Mouse (Mus musculus) erythroblast, adult 5-6 weeks (primary cell): Measurements from ENCODE around the gene Brd2. TPM values are rescaled to one million over a fixed set of nuclear protein-coding genes. Genes with fewer than 3 reads are reported as not detected.

Experiments
- ATAC-seq: replicated peaks from 2 replicates; pipeline ENCODE4 v1.8.0; 2016; ENCODE audit warnings: moderate number of reproducible peaks, mild to moderate bottlenecking, moderate TSS enrichment, inconsistent platforms; ENCODE audit not compliant: poor library complexity, low FRiP score, severe bottlenecking
- total RNA-seq, 2 experiments: library from RNA; stranded (forward) in 1 of 2; stranded (reverse) in 1 of 2; fragments of 150-400 nt in 1 of 2; fragments of 200-764, 138-1000 nt in 1 of 2; gene quantifications; 2 replicates each; pipeline versions ENCODE4 v1.2.3 to v1.2.4; 2015 to 2017; ENCODE audit warnings: low replicate concordance in 2 of 2

The Brd2 gene
- total RNA-seq, 2 experiments from 2014 or later = 36.1 to 135 TPM

DNA sequence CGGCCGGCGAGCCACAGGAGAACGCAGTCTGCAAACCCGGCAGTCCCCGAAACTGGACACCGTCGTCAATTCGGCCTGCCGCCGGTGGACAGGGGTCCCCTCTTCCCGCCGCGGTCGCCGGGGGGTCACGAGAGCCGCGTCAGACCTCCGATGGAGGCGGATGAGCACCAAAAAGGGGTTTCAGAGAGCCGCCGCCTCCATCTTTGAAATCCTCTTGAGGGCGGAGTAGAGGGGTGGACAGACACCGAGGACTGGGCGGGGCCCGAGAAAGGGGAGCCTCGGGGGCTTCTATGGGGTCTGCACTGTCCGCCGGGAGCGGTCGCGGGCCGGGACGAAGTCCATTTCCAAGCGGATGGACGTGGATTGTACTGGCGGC, 3.6 kb downstream of the Brd2 start:
- peak; percentile 25 for ATAC-seq

DNA sequence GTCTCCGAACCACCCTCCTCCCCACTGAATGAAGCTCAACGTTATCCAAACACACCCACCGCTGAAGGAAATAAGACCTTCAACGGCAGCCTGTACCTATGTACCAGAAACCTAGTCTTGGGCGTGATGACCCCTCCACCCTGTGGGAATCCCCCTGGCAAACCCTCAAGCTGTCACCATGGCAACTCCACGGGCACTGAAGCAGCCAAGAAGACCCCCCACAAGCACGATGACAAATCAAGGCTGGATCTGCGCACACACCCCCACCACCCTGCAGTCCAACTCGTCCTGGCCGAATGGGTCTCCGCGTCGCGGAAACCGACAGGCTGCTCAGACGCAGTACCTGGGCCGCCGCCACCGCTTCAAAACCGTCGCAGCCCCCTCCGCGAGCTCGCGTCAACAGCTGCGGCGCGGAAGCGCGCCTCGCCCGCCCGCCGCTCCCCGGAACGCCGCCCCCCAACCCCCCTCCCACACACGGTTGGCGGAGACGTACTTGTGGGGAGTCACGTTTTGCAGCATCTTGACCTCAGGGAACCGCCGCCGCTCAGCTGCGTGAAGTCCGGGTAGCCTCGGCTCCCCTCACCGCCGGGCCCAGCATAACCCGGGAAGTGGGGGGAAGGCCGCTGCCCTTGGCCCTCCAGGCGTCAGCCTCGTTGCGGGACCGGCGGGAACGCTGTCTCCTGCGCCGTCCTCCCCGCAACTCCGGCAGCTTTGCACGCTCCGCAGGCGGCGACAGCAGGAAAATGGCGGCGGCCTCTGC, 4.1 kb downstream of the Brd2 start:
- no peak for ATAC-seq

DNA sequence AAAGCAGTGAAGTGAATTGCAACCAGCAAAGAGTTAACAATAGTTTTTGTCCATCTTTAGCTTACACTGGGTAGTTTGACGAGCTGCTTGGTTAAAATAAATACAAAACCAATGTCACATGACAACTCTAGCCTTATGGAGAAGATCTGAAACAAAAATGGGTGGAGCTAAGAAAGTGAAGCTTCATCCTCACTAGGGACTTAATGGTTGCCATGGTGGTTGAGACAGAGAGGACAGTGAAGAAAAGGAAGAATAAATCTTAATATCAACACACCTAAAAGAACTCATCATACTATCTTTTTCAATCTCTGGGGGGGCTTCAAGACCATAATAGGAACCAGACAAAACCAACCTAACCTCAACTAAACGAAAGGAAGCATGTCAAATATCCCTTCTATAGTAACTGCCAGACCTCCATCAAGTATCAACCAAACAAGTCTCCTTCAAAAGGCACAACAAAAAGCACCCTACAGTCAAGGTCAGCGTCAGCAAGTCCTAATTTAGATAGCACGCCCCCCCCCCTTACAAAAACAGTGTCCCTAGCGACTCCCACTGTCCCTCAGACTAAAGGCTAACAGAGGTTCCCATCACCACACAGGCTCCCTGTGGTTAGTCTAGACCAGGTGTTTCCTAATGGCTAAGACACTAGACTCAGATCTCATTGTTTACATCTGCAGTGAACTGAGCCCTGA, 4.9 kb downstream of the Brd2 start:
- ATAC-seq = 0 out of 2 replicates have a peak, but pooled peaks have one; percentile 38

DNA sequence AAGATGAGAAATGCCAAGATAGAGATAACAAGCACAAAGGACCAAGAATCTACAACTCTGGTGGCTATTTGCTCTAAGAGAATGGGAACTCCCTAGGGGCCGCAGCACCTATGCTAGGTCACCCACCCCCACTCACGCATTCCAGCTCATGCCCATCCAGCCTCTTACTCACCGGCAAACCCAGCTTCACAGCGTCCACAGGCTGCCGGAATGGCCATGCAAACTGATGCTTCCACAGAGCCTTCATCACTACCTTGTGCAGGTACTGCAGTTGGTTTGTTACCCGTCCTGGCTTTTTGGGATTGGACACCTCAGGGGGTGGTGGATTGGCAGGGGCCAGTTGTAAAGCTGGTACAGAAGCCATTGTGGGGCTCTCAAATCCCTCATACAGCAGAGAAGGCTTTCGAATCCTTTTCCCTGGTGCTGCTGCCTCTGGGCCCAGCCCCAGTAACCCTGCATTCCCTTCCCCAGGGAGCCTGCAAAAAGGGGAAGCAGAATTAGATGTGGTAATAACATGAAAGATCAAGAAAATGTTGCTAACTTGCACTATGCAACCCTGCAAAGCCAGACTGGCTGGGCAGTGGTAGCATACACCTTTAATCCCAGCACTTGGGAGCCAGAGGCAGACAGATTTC, 5.6 kb downstream of the Brd2 start:
- ATAC-seq = no peak

DNA sequence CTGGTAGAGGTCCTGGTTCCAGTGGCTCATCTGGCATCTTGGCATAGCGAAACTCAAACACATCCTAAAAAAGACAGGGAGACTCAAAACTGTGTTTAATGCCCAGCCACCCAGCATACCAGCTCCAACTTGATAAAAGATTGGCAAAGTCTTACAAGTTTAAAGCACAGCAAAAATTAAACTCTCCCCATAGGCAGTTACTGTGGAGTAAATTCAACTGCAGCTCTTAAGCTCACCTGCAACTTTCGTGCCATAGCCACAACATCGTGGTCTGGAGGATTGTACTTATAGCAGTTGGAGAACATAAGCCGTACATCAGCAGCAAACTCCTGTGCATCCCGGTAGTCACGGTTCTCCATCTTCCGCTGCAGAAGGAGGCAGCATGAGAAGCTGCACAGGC, 8.3 kb downstream of the Brd2 start:
- ATAC-seq = no peak

DNA sequence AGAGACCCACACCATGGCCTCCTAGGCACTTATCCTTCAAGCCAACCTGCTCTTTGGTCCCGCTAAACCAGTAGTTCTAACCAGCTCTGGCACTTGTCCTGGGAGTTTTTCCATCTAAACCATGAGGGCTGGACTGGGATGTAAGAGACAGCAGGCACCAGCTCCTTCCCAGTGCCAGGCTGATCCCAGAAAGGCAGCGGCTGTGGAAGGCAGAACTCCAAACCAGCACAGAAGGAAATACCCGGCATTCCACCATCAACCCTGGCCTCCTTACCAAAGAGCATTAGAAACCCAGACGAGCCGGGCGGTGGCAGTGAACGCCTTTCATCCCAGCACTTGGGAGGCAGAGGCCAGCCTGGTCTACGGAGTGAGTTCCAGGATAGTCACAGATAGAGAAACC, 12.1 kb downstream of the Brd2 start:
- ATAC-seq = no peak

DNA sequence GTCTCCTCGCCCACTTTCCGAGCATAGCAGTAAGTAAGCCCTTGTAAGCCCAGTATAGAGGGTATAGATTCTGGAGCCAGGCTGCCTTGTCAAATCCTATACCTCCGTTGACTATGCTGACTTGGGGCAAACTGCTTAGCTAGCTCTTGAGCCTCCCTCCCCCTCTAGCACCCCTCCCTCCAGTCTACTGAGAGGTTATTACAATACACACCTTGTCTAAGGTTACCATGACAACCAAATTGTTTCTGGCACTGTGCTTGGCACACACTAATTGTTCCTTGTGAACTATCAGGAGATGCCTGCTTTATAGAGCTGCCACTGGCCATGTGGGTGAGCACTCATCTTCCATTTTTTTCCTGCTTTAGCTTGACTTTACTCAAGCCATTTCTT, 12.6 kb downstream of the Brd2 start:
- ATAC-seq = no peak

DNA sequence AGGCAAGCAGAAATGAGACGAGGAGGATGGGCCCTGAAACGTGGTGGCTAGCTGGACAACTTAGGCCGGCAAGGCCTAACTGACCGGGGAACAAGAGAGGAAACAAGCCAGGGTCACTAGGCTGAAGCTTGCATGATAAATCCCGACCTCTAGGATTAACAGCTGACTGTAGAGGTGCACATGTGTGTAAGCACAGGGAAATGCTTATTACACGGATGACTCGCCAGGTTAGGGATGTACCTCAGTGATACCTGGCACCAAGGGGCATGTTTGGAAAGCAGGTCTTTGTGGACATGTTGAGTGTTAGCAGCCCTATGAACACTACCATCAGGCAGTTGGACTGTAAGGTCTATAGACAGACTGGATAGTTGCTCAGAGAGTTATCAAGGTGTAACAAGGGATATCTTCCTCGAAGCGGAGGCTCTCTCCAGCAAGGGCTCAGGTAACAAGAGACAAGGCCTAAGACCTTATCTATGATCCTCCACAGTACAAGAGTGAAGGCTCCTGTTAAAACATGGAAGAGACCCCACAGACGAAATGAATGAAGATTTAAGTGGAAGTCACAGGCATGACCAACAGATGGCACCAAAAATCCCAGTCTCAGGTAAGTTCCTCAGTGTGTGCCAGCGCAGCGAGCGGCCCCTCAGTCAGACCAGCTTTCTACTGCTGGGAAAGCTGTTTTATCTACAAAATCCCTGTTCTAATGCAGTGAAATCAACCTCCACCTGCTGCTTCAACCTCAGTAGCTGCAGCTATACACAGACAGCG, 13.2 kb downstream of the Brd2 start:
- peak; percentile 30; the same call in 1 of the 2 replicates for ATAC-seq

DNA sequence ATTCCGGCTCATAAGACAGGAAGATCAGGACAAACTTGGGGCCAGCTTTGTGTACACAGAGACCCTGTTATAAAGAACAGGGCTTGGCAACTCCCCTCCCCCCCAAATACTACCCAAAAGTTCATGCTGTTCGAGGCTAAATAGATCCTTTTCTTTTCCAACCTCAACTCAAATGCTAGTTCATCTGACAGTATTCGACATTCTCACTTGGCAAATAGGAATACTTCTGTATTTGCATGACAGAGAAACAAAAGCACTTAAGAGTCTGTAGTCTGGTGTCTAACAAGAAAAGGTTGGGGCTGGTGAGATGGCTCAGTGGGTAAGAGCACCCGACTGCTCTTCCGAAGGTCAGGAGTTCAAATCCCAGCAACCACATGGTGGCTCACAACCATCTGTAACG, 14.0 kb downstream of the Brd2 start:
- no peak for ATAC-seq

DNA sequence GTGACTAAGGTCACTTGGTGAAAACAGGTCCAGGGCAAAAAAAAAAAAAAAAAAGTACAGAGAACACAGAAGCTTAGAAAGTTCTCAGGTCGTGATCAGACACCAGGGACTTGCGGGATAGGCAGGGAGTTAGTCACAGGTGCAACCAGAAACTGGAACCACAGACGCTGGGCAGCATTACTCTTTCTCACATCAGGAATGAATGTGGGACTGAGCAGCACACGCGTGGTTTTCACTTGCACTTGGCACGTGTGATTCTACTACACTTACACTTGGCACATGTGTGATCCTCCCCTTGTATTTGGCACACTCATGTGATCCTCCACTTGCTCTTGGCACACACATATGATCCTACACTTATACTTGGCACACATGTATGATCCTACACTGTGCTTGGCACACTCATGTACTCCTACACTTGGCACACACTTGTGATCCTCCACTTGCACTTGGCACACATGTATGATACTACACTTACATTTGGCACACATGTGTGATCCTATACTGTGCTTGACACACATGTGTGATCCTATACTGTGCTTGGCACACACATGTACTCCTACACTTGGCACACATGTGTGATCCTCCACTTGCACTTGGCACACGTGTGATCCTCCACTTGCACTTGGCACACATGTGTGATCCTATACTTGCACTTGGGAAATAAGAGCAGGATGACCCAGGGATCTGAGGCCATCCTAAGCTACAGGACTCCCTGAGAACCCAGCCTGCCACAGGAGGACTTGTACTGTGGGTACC, 15.1 kb downstream of the Brd2 start:
- no peak for ATAC-seq

DNA sequence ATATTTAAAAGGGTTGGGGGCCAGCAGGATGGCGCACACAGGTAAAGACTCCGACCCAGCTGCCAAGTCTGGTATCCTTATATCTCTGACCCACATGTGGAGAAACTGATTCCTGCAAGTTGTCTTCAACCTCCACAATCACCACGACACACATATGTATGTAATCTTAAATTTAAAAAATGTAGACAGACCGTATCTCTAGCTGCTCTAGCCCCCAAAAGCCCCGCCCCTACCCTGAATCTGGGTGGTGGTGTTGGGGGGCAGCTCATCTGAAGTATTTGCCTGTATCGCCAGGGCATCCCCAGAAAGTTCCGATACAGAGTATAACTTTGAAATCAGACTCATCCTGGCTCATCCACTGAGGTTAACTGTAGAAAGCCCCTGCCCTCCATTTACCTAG, 15.9 kb downstream of the Brd2 start:
- no peak for ATAC-seq

DNA sequence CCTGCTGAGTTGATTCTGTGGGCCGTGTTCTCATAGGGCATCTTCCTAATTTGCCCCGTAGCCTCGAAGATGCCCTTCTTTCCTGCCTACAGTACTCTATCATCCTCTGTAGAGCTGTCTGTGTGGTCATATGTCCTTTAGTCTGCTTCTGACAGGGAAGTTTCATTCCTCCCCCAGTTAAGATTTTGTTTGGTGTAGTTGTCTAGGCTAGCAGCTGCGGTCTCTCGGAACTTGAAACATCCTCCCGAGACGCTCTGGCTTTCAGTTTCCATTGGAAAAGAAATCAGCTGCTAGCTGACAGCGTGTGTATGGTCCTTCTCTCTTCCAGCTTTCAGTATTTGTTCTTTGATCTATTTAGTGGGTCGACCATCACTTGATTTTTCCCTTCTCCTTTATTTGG, 17.6 kb downstream of the Brd2 start:
- no peak for ATAC-seq

DNA sequence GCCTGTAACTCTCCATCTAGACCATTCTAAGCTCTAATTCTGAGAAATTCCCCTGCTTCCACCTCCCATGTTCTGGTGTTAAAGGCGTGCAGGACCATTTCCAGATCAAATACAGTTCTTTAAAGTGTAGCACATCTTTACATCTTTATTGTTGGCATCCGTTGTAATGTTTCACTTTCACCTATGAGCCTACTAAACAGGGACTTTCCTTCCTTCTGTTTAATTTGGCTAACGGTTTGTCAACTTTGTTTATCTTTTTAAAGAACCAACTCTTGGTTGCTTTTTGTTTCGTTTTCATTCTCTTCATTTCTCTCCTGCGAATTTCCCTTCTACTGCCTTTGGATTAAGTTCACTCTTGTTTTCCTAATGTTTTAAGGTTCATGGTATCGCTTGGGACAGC, 19.6 kb downstream of the Brd2 start:
- ATAC-seq = no peak

DNA sequence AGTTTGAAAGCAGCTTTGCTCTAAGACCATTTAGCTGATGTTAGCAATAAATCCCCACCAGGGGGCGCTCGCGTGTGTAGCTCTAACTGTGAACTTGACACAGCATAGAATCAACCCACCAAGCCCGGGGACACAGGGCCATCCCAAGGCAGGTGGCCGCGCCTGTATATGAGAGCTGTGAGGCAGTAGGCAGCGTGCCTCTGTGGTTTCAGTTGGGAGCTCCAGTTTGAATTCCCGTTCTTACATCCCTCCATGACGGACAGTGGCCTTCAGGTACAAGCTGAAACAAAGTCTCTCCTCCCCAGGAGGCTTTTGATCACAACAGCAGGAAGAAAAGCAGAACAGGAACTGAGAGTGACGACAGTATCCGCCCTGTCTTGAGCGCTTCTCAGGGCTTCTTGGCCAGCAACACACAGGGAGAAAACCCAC, 20.8 kb downstream of the Brd2 start:
- peak; percentile 89 for ATAC-seq

DNA sequence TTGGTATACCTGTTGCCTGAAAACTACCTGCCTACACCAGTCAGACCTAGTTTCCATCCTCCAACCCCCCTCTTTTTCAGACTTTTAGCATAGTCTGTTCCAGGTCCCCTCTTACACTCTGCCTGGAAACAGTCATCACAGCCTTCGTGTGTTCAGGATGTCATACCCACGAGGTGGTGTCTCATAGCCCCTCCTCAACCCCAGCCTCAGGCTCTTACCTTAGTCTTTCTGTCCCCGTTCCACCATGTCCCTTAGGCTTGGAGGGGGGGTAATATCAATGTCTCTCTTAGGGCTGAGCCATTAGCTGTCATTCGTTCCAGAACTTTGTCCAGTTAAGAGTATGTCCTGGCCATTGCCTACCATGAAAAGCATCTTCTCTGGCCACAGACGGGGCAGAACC, 21.2 kb downstream of the Brd2 start:
- peak; percentile 43 for ATAC-seq

DNA sequence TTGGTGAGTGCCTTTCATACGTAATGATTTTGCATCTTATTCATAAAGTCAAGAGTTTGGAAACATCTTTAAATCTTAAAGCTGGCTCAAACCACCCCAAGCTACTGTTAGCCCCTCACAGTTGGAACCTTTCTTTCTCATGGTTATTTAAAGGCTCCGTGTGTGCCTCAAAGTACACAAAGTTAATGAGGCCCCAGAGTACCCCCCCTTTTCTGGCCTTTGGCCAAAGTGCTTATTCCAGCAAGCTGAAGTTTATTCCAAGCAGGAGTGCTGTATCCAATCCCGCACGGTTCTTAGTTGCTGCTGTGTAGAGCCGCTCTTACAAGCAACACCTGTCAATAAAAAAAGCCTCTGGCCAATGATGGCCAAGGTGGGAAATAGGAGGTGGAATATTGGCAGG, 22.9 kb downstream of the Brd2 start:
- ATAC-seq = no peak

DNA sequence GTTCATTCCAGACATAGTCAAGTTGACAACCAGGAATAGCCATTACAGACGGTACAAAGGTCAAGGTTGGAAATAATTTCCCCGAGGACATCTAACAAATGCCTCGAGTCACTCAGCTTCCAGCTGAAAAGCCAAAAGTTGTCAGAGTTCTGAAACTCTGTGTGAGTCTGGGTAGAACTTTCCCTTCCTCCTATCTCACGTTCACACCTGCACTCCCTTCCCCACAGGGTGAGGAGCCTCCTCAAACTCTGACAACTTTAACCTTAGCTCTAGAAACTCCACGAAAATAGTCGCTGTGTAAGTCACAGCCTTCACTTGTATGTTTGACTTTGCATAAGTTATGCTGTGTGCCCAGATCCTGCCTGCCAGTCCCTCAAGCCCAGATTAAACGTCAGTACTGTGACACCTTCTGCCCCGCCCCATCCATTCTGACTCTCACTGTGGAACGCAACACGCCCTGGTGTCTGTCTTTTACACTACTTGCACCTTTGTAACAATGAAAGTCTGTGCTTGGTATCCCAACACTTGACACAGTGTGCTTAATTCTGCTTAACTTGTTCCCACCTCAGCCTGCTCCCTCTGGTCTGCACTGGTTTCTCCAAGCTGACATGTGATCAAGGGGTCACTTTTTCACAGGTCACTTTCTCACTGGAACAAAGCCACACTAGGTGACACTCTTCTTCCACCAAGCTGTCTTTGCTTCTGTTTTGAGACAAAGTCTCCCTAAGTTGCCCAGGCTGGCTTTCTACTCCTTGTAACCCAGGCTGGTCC, 23.5 kb downstream of the Brd2 start:
- ATAC-seq = no peak

DNA sequence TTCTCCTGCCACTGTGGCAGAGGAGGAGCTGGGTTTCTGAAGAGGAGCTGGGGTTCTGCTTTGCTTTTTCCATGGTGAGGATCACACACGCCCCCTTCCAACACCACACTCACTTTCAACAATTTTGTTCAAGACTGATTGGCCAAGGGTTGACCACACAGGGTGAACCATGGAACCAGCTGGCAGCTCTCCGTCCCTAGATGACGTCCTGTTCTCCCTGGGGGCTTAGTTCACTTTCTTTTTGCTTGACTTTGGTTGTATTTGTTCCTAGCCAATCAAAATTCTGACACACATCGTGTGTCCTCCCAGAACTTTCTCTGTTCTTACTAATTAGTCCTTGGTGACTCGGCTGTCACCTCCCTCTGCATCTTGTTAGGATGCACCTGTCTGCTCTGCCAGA, 25.2 kb downstream of the Brd2 start:
- no peak for ATAC-seq

DNA sequence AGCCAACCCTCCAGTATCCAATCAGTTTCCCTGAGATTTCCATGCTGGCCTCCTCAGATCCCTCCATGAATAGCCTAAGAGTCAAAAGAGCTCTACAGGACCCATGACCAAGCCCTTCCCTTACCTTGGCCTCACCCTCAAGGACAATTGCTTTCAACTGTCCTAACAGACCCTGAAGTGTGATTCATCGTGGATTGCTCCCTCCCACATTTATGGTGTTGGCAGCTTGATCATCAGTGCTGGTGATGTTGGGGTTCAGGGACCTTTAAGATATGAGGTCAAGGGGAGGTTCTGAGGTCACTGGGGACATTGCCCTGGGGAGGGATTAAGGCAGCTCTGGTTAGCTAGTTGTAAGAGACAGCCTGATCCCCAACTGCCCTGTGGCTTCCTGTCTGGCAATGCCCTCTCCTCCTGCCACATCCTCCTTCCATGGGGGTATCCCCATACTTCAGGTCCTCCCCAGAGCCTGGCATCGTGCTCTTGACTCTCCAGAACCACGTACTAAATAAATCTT, 25.9 kb downstream of the Brd2 start:
- no peak for ATAC-seq
